Mouse (Mus musculus) embryo, embryonic 11 days (tissue): ENCODE results near the gene Tnpo3.
A peak's percentile ranks its signal among the peaks of the same experiment; 100 is the strongest.

ENCODE experiments used
- DNase-seq: peaks from one replicate; pipeline ENCODE4 v3.0.0-alpha.2; 2015

Tnpo3 gene

DNA sequence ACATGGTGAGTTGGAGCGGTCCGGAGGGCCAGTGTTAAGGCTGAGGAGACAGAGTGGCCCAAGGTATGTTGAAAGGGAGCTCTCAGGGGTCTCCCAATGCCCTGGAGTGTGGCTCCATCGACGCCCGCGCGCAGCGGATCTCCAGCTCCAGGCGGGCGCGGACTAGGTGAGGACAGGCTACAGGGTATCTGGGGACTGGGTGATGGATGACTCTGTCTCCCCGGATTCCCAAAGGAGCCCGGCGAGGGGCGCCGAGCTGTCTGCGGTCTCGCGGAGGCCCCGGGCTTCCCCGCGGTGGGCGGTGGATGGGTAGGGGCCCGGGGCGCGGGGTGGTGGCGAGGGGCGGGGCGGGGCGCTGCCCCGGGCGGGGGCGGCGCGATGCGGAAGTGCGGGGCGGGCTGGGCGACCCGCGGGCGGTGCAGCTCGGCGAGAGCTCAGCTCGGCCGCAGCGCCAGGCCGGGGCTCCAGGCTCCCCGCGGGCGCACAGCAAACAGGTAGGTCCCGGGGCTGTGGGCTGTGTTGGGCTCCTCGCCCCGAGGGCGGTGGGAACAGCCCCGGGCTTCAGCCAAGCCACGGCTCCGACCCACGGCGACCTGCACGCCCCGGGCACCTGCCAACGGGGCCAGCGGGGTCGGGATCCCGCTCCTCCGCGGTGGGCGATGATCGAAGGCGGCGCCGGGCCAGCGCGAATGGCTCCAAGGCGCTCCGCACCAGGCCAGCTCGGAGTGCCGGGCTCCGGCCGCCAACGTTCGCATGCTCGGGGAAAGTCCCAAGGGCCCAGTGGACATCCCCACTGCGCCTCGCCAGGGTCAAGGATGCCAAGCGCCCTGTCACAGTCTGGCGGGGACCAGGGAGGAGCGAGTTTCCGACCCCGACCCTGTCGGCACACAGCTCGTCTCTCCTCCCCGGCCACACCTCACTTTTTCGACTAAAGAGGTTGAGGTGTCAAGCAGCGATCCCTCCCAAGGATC is 83.1 kb downstream of the Tnpo3 start, which contains the start of gene Irf5:
Gene Irf5 (plus strand): TSS at position 345 of the 971 bp plus-strand sequence.
- DNase-seq: peak; percentile 64

DNA sequence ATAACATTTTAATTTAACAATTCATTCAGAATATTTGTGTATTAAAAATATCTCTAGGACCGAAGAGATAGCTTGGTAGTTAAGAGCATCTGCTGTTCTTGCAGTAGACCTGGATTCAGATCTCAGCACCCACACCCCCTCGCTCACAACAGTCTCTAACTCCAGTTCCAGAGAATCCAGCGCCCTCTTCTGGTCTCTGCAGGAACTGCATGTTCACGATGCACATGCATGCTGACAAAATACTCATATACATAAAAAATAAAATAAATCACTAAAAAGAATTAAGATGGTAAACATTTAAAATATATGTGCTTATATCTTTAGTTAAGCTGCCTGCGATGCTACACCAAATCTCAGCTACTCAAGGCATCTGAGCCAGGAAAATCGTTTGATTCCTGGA is 84.4 kb downstream of the Tnpo3 start:
- DNase-seq: no peak

DNA sequence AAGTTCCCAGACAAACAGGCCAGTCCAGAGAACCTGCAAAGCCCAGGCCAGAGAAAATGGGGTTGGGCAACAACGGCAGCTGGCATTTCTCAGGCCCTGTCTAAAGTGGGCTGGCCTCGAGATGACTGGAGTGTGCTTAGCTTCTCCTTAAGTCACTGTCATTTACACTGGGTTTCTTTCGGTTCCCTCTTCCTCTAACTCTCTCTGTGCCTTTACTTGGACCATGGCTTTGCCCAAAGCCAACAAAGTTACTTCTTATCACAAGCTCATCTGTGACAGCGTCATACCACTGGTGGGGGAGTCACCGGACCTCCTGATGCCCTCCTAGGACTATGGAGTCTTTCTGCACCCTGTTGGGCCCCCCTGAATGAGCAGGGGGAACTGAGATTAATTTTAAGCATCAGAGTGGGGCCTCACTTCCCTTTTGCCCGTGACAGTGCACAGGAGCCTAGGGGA is 85.6 kb downstream of the Tnpo3 start:
- DNase-seq: peak; percentile 32

DNA sequence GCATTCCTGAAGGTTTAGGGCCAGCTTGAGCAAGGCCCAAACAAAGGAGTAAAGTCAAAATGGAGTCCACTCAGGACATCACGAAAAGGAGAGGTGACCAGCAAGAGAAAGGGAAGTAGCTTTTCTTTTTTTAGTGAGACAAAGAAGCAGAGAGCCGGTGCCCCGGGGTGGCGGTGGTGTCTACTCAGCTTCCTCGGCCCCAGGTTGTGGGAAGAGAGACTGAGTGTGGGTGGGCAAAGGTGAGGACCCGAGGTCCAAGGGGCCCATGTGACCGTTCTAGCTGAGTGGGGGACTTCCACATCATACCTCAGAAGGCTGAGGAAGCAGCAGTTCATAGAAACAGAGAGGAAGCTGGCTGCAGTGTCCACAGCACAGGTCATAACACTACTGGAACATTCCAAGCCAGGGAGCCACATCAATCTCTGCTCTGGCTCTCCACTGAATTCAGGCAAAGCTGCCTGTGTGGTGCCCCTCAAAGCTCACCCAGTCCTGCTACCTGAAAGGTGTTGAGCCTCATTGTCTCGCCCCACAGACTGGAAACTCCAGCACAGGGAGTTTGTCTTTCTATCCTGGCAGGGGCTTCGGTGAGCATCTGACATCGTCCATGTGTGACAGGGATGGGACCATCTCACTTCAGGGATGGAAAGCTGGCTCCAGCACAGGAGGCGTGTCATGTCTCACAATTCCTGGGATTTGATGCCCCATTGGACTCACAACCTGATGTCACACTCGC is 86.2 kb downstream of the Tnpo3 start:
- DNase-seq: no peak

DNA sequence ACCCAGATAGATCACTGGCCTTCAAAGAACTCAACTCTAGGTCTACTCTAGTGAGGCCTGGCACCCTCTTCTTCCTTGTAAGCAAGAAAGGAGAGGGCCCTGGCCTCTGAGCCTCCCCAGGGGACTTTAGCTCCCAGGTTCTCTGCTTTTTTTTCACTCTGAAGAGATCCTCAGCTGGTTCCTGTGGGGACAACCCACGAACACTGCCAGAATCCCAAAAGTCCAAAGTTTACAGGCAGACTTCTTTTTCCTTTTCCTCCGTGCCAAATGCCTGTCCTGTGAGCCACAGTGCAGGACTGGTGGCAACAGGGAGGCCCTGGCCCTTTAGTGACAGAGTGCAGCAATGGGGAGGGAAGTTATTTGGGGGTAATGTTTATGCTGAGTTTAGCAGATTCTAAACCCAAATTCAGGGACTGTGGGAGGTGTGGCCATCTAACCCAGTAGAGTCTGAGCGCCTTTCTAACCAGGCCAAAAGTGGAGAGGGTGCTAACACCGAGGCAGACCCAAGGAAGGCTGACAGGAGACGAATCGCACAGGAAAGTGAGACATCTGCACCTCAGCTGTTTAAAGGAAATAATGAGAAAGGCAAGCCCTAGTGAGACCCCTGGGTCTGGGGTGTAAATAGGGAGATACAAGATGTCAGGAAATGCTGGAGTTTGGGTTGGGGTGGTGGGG is 86.9 kb downstream of the Tnpo3 start:
- no peak for DNase-seq

DNA sequence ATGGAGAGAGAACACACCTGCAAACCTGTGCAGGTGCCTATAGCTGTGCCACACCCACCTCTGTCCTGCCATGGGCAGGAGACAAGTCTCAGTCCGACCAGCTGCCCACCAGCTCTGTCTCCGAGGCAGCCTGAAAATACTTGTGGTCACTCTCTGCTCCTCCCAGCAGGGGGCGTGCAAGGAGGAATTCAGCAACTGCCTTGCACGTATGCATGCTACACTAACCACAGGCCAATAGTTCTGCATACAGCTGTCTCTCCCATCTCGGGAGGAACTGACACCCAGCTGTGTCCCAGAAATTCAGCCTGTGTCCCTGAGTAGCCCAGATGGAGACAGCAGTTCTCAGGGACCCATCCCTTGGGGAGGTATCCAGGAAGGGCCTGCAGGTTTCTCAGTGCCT is 92.5 kb downstream of the Tnpo3 start:
- peak; percentile 80 for DNase-seq

DNA sequence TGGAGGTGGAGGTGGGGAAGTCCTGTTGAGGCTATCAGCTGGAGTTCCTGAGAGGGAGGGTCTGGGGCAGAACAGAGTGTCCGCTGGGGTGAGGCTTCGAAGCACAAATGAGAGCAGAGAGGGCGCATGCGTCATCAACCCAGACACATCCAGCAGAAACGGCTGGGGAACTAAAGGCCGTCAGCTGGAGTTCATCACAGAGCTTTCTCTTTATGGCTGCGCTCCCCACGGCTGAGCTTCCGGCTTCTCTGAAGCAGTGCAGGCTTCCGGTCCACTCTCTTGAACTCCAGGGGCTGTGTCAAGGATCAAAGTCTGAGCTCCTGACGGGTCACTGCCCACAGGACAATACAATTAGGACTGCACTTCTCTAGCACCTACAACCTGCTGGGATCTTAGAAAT is 96.4 kb downstream of the Tnpo3 start:
- peak; percentile 93 for DNase-seq

DNA sequence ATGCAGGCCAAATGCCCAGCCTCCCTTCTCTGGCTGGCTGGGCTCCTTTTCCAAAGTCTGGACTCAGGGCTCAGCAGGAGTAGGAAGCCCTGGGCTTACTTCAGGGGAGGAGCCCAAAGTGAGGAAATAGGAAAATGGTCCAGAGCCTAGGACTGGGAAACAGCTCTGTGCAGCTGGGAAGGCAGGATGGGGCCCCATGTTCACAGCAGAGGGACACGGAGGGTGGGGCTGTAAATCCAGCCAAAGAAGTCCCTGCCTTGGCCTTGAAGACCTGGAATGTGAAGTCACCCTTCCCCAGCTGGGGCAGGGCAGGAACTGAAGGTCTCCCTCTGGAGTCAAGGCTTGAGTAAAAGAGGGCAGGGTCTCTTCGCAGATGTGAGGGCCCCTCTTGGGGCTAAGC is 100.6 kb downstream of the Tnpo3 start:
- DNase-seq: peak; percentile 20

DNA sequence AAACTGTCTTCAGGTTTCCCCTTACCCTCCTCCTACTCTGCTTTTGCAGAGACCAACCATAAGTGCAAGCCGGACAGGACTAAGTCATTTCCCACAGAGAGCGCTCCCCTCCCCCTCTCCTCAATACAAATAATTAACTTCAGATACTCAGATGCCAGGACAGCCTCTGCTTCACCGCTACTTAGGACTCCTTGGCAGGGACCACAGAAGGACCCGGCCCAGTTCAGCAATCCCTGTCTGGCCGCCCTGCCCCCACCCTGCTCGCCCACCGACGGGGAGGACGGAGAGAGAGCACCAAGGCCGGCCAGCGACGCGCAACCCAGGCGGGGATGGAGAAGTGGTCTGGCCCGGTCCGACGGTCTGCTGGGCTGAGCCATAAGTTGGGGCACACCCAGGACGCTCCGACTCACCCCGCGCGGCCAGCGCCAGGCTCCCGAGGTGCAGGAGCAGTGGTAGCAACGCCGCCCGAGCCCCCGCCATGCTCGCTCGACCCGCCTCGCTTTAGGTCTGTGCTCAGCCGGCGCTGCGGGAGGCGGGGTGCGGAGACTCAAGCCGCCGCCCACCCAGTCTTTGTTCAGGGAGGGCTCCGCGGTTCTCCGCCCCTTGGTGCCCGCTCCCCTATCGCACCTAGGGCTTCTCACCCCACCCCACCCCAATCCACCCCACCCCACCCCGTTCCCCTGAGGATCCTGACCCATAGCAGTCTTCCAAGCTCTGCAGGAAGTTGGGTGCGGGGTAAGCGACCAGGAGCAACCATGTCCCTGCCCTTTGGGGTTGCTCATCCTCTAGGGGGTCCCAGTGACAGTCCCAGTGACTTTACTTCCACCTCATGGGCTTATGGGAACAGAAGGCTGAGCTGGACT is 102.0 kb downstream of the Tnpo3 start, which contains the start of gene Kcp:
Gene Kcp (minus strand): TSS at position 506 of the 863 bp plus-strand sequence.
- peak; percentile 75 for DNase-seq

DNA sequence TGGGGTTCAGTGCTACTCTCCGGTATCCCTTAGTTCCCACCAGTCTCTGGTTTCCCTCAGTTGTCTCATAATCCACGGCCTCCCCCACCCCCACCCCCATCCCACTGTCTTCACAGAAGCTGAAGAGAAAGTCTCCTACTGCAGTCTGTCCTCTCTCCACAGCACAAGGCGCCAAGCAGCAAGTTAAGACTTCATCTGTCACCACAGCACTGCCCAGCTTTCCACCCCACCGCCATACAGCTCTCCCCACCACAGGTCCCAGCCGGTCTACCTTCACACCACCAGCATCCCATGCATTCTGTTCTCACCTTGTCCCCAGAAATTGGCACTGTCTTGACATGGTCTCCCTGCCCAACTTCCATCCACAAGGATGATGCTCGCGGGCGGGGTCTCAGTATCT is 102.9 kb downstream of the Tnpo3 start:
- no peak for DNase-seq

DNA sequence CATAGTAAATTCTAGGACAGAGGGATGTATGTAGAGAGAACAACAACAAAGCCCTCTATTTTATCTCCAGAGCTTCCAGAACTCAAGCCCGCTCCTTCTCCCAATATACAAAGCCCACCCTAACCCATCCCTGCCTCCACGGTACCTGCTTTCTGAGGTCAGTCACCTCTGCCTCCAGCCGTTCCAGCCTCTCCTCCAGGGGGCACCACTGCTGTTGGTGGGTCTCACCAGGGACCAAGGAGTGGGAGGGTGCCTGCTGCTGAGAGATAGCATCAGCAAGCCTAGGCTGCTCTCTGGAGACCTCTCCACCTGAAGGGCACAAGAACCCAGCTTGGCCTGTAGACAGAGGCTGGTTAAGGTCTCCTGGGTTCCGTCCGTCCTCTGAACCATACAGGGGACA is 104.2 kb downstream of the Tnpo3 start:
- no peak for DNase-seq

DNA sequence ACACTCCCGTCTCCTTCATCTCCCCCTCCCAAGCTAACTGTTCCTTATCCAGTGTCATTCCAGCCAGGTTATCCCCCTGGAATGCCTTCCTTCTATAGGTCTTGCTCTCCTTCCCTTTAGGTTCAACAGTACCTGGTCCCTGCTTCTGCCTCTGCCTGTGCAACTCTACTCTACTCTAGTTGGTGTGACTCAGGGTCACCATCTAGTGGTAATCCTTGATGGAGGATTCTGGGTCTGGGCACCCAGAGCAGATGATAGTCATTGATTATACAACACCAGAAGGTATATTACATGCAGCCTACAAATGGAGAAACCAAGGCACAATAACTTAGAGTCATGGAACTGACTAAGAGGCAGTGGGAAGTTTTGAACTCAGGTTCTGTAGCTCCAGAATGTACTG is 108.1 kb downstream of the Tnpo3 start:
- DNase-seq: no peak

DNA sequence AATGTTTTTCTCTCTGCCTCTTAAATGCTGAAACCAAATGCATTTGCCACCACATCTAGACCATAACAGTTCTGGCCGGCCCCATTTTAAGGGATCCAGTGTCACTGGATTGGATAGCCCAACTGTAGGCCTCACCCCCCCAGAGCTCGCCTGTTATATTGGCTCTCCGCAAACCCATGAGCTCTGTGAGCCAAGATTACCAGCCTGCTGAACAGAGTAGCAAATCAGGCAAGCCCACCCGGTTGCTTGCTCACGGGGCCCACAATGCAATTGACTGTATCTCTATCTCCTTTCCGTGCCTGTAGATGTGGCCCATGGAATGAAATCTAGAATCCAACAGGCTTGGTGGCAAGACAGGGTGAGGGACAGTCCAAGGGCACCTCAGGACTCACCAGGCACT is 108.9 kb downstream of the Tnpo3 start:
- DNase-seq: no peak

DNA sequence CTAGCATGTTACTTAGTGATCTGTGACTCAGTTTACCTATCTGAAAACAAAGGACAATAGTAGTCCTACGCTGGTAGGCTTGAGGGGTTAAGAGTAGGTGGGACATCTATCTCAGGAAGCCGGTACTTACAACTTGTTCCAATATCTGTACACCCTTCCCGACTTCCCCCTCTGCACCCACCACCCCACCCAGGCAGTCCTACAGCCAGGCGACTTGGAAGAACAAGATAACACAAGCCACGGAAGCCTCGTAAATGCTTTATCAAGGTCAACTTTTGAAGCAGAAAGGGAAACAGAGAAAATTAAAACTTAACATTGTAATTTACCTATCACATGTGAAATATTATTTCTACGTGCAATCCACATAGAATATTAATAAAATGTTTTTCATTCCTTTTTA is 109.5 kb downstream of the Tnpo3 start:
- no peak for DNase-seq

DNA sequence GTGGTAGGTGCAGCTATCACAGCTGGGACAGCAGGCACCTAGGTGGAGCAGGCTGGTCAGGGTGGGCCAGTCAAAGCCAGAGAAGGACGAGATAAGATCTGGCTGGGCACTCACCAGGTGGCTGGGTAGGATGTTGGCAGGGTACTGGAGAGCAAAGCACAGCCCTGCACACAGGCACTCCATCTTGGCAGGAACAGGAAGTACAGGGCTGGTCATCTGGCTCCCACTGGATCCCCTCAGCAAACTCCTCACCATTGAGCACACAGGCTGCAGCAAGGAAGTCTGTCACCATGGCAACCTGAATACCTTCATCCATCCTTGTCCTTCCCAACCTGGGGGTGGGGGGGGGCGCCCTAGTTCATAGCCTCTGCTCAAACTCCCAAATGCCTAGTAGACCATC is 111.9 kb downstream of the Tnpo3 start:
- no peak for DNase-seq

DNA sequence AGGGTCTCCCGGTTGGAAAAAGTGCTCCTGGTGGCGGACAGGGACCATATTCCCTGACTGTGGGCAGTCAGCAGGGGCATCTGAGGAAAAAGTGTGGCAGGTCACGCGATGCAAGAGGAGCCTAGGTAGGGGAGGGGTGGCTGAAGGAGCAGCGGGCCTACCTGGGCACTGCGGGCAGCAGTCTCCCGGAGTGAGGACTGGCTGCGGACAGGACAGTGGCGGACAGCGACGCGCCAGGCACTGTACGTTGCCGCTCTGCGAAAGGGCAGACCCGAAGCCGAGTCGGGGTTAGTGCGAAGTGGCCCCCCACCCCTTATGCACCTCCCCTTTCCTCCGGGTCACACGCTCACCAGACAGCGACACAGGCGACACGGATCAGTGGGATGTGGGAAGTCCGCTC is 113.4 kb downstream of the Tnpo3 start:
- no peak for DNase-seq

DNA sequence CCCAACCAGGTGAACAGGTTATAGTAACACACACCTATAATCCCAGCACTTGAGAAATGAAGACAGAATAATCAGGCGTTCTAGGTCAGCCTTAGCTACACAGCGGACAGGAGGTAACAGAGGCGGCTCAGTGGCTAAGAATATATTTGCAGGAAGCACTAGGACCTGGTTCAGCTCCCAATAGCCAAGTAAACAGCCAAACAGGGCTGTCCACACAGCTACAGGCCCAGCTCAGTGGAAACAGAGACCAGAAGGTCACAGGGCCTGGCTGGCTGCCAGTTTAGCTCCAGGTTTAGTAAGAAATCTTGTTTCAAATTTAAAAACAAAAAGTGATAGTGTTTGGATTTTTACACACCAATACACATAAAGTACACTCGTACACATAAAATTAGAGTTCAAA is 115.6 kb downstream of the Tnpo3 start:
- DNase-seq: no peak
